Mouse (Mus musculus): ENCODE data around the gene Tmem94.

- TF ChIP-seq POLR2A (IDR thresholded peaks at IDR 0.05; ENCODE audit: extremely low read depth, insufficient read depth, low read length) (no peak), CTCF (IDR thresholded peaks at IDR 0.05; ENCODE audit: low read depth, low read length) (no peak)
Measured at GRCm38 (mm10) chr11:115779038-115779571, 13.9 kb downstream of the Tmem94 start.
